Mouse (Mus musculus): ENCODE measurements around the gene Olfr983. TPM values are rescaled to one million over a fixed set of nuclear protein-coding genes. Genes with fewer than 3 reads are reported as not detected.
A peak's percentile ranks its signal among the peaks of the same experiment; 100 is the strongest.

Olfr983 gene
- polyA plus RNA-seq (2015; fragmentation: Nextera tagmentation; extraction: Ambion mirVana), result not detected in 2 replicates

GRCm38 (mm10) chr9:40093495-40093894, at the start of gene Olfr983:
Gene Olfr983 (minus strand): TSS chr9:40093595.
- no peak for ATAC-seq (replicated peaks; ENCODE audit: low FRiP score)
- Histone ChIP-seq H3K4me2 (no peak within 1 kb of the TSS), H3K4me1 (no peaks in the 10 kb centered on the region), H3K27ac (no peak within 1 kb of the TSS), H3K27me3 (no peaks in the 10 kb centered on the region), H3K9ac (no peak within 1 kb of the TSS), H3K4me3 (replicated peaks) (no peak within 1 kb of the TSS), H3K9me3 (replicated peaks) (no peaks in the 10 kb centered on the region), H3K36me3 (no peaks in the 10 kb centered on the region)
- 86% methylated on average over 2 of the region's 2 CpGs for WGBS

- no peak overlapping the region for H3K4me3 ChIP-seq (replicated peaks)
- H3K9ac ChIP-seq, result no peak overlapping the region
- 24% methylated on average over 1 of the region's 1 CpGs for WGBS
- ATAC-seq (replicated peaks; ENCODE audit: low FRiP score), result no peak
- no peak overlapping the region for H3K4me2 ChIP-seq
- no peaks in the 10 kb centered on the region for H3K9me3 ChIP-seq (replicated peaks)
- H3K36me3 ChIP-seq, result no peaks in the 10 kb centered on the region
- H3K27me3 ChIP-seq, result no peaks in the 10 kb centered on the region
- H3K27ac ChIP-seq, result no peak overlapping the region
- no peaks in the 10 kb centered on the region for H3K4me1 ChIP-seq
These were observed 48.1 kb upstream of the Olfr983 start for GRCm38 (mm10) chr9:40141544-40141943.

GRCm38 (mm10) chr9:40139484-40139883, 46.1 kb upstream of the Olfr983 start:
- Histone ChIP-seq H3K4me3 (replicated peaks) (no peak overlapping the region), H3K27me3 (no peaks in the 10 kb centered on the region), H3K9ac (no peak overlapping the region), H3K4me2 (no peak overlapping the region), H3K27ac (no peak overlapping the region), H3K36me3 (no peaks in the 10 kb centered on the region), H3K4me1 (no peaks in the 10 kb centered on the region), H3K9me3 (replicated peaks) (no peaks in the 10 kb centered on the region)
- 55% methylated on average over 4 of the region's 4 CpGs for WGBS
- ATAC-seq (replicated peaks; ENCODE audit: low FRiP score), result no peak

- Histone ChIP-seq H3K9me3 (replicated peaks) (no peaks in the 10 kb centered on the region), H3K4me3 (replicated peaks) (no peak overlapping the region), H3K4me1 (no peaks in the 10 kb centered on the region), H3K36me3 (no peaks in the 10 kb centered on the region), H3K27ac (no peak overlapping the region), H3K4me2 (no peak overlapping the region), H3K27me3 (no peaks in the 10 kb centered on the region), H3K9ac (no peak overlapping the region)
- 68% methylated on average over 6 of the region's 6 CpGs for WGBS
- ATAC-seq (replicated peaks; ENCODE audit: low FRiP score), result no peak
These were observed 43.7 kb upstream of the Olfr983 start for GRCm38 (mm10) chr9:40136987-40137688.

GRCm38 (mm10) chr9:40130556-40130955, 37.2 kb upstream of the Olfr983 start:
- Histone ChIP-seq H3K9me3 (replicated peaks) (no peaks in the 10 kb centered on the region), H3K4me2 (no peak overlapping the region), H3K27me3 (no peaks in the 10 kb centered on the region), H3K9ac (no peak overlapping the region), H3K4me3 (replicated peaks) (no peak overlapping the region), H3K36me3 (no peaks in the 10 kb centered on the region), H3K27ac (no peak overlapping the region), H3K4me1 (no peaks in the 10 kb centered on the region)
- ATAC-seq (replicated peaks; ENCODE audit: low FRiP score), result no peak
- WGBS, result 76% methylated on average over 1 of the region's 1 CpGs

- H3K36me3 ChIP-seq, result no peaks in the 10 kb centered on the region
- H3K27ac ChIP-seq, result no peak within 1 kb of the TSS
- 92% methylated on average over 1 of the region's 1 CpGs for WGBS
- no peaks in the 10 kb centered on the region for H3K27me3 ChIP-seq
- H3K4me2 ChIP-seq, result no peak within 1 kb of the TSS
- no peaks in the 10 kb centered on the region for H3K9me3 ChIP-seq (replicated peaks)
- no peak within 1 kb of the TSS for H3K9ac ChIP-seq
- H3K4me1 ChIP-seq, result no peaks in the 10 kb centered on the region
- H3K4me3 ChIP-seq (replicated peaks), result no peak within 1 kb of the TSS
- ATAC-seq (replicated peaks; ENCODE audit: low FRiP score), result no peak
These were observed 36.7 kb upstream of the Olfr983 start, which contains the start of gene Olfr985 for GRCm38 (mm10) chr9:40130084-40130483. Gene Olfr985 (minus strand): TSS chr9:40130184.

GRCm38 (mm10) chr9:40117287-40117659, 23.9 kb upstream of the Olfr983 start:
- no peaks in the 10 kb centered on the region for H3K36me3 ChIP-seq

GRCm38 (mm10) chr9:40116645-40117286, 23.4 kb upstream of the Olfr983 start:
- 0 out of 2 replicates have a peak overlapping the region, but pooled peaks have one; percentile 14 for H3K4me2 ChIP-seq

More at GRCm38 (mm10) chr9:40117287-40117659, 23.9 kb upstream of the Olfr983 start:
- Histone ChIP-seq H3K4me1 (peaks cover 8% of the 10 kb centered on the region), H3K27me3 (no peaks in the 10 kb centered on the region), H3K9ac (no peak overlapping the region), H3K4me2 (0 out of 2 replicates have a peak overlapping the region, but pooled peaks have one; percentile 14), H3K9me3 (replicated peaks) (no peaks in the 10 kb centered on the region), H3K4me3 (replicated peaks) (no peak overlapping the region), H3K27ac (peak overlapping the region; percentile 28)
- no peak; the same call in 1 of the 2 replicates for ATAC-seq (replicated peaks; ENCODE audit: low FRiP score)
- WGBS, result 62% methylated on average over 5 of the region's 5 CpGs

GRCm38 (mm10) chr9:40114106-40114505, 20.7 kb upstream of the Olfr983 start, which contains the start of gene Olfr984:
Gene Olfr984 (minus strand): TSS chr9:40114206.
- Histone ChIP-seq H3K4me3 (replicated peaks) (no peak within 1 kb of the TSS), H3K9ac (no peak within 1 kb of the TSS), H3K36me3 (no peaks in the 10 kb centered on the region), H3K27ac (no peak within 1 kb of the TSS), H3K4me1 (peaks cover 8% of the 10 kb centered on the region), H3K27me3 (no peaks in the 10 kb centered on the region), H3K4me2 (no peak within 1 kb of the TSS), H3K9me3 (replicated peaks) (no peaks in the 10 kb centered on the region)
- WGBS, result 78% methylated on average over 2 of the region's 2 CpGs
- no peak for ATAC-seq (replicated peaks; ENCODE audit: low FRiP score)

More at GRCm38 (mm10) chr9:40116645-40117286, 23.4 kb upstream of the Olfr983 start:
- 44% methylated on average over 10 of the region's 10 CpGs for WGBS
- Histone ChIP-seq H3K9me3 (replicated peaks) (no peaks in the 10 kb centered on the region), H3K4me3 (replicated peaks) (no peak overlapping the region), H3K27me3 (no peaks in the 10 kb centered on the region), H3K27ac (peak overlapping the region; percentile 28), H3K9ac (no peak overlapping the region), H3K36me3 (no peaks in the 10 kb centered on the region), H3K4me1 (peaks cover 8% of the 10 kb centered on the region)
- peak; percentile 83 for ATAC-seq (replicated peaks; ENCODE audit: low FRiP score)

GRCm38 (mm10) chr9:40094769-40095168, 1.4 kb upstream of the Olfr983 start:
- 69% methylated on average over 3 of the region's 3 CpGs for WGBS
- no peak for ATAC-seq (replicated peaks; ENCODE audit: low FRiP score)
- Histone ChIP-seq H3K27ac (no peak overlapping the region), H3K4me2 (no peak overlapping the region), H3K4me3 (replicated peaks) (no peak overlapping the region), H3K4me1 (no peaks in the 10 kb centered on the region), H3K9me3 (replicated peaks) (no peaks in the 10 kb centered on the region), H3K36me3 (no peaks in the 10 kb centered on the region), H3K9ac (no peak overlapping the region), H3K27me3 (no peaks in the 10 kb centered on the region)

GRCm38 (mm10) chr9:40073529-40073928, 19.9 kb downstream of the Olfr983 start, which contains the start of gene Olfr982:
Gene Olfr982 (plus strand): TSS chr9:40073829.
- Histone ChIP-seq H3K9ac (no peak within 1 kb of the TSS), H3K4me3 (replicated peaks) (no peak within 1 kb of the TSS), H3K4me2 (no peak within 1 kb of the TSS), H3K9me3 (replicated peaks) (no peaks in the 10 kb centered on the region), H3K4me1 (no peaks in the 10 kb centered on the region), H3K36me3 (no peaks in the 10 kb centered on the region), H3K27me3 (no peaks in the 10 kb centered on the region), H3K27ac (no peak within 1 kb of the TSS)
- 84% methylated on average over 2 of the region's 2 CpGs for WGBS
- no peak for ATAC-seq (replicated peaks; ENCODE audit: low FRiP score)

GRCm38 (mm10) chr9:40050138-40050537, 43.3 kb downstream of the Olfr983 start:
- ATAC-seq (replicated peaks; ENCODE audit: low FRiP score), result no peak
- WGBS, result 92% methylated on average over 19 of the region's 19 CpGs

More at GRCm38 (mm10) chr9:40050138-40050537, 43.3 kb downstream of the Olfr983 start:
- Histone ChIP-seq H3K9ac (no peak overlapping the region), H3K27me3 (no peaks in the 10 kb centered on the region), H3K27ac (no peak overlapping the region), H3K36me3 (no peaks in the 10 kb centered on the region), H3K4me3 (replicated peaks) (no peak overlapping the region), H3K9me3 (replicated peaks) (no peaks in the 10 kb centered on the region), H3K4me2 (no peak overlapping the region), H3K4me1 (no peaks in the 10 kb centered on the region)

Measured in kidney, embryonic 15.5 days (tissue).